Mouse (Mus musculus) naive thymus-derived CD4-positive, alpha-beta T cell, adult 2 months (primary cell): ENCODE results near the gene Shd.

ENCODE experiments used
- DNase-seq: peaks from one replicate; pipeline ENCODE4 v3.0.0-alpha.2; 2011; ENCODE audit warnings: low read depth

The Shd gene

DNA sequence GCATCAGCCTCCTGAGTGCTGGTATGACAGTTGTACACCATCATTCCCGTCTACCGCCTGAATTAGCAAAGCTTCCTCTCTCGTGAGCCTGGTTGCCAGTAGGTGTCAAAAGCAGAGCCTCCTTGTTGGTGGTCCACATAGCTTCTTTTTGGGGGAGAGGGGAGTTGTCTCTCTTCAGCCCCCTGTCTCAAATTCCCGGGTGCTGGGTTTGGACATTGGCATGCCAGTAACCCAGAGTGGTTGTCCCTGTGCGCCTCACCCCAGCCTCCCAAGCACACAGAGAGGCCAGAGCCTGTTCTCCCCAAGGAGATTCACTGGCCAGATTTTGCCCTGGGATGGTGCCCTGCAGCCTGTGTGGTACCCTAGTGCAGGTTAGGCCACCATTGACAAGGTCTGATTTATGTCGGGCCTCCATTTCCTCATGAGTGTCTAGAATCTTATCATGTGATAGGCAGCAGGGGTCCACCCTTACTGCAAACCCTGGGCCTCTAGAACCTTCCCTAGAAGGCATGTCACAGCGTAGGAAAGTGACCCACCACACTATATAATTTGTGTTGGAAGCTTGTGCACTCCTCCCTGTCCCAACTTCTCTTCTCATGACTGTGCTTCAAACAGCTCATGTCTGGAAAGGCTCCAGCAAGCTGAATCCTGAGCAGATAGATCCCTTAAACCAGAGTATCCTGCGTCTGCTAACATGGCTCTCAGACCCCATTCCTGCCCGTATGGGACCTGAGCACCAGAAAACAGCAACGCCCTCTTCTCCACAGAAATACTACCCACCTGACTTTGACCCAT lies 10.1 kb upstream of the Shd start:
- no peak for DNase-seq

DNA sequence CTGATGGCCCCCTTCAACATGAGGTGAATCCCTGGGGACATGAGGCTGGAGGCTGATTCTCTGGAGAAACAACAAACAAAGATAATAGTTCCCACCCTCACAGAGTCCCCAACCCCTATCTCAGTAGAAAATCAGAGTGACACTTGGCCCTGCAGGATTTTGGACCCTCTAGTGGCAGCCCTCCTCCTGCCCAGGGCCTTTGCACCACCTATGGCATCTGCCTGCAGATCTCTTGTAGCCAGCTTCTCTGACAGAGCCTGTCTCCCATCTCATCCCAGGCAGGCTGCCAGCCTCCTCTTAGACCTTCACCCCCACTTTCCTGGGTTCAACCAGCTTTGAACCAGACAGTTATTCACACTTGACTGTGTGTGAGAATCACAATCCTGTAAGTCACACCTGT lies 9.5 kb upstream of the Shd start:
- DNase-seq, result no peak

- DNase-seq, result no peak
These were observed 8.6 kb upstream of the Shd start for GRCm38 (mm10) chr17:55961631-55962030.

GRCm38 (mm10) chr17:55963171-55963570 lies 7.1 kb upstream of the Shd start:
- no peak for DNase-seq

GRCm38 (mm10) chr17:55964496-55964895 lies 5.8 kb upstream of the Shd start:
- DNase-seq, result no peak

DNA sequence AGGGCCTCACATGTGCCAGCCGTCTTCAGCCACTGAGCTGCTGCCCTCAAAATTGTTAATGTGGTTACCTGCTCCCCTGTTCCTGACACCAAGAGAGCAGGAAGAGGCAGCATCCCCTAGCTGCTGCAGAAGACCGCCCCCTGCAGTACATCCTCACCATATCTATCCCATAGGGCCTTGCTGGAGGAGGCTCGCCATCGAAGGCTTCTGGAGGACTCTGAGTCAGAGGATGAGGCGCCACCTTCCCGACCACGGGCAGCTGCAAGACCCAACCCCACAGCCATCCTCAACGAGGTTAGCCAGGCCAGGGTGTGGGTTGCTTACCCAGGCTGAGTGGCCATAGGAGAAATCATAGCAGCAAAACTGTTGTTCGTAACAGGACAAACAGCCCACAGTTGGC lies 5.3 kb upstream of the Shd start:
- no peak for DNase-seq

- DNase-seq, result no peak
These were observed 3.1 kb upstream of the Shd start for GRCm38 (mm10) chr17:55967186-55967585.

- no peak for DNase-seq
These were observed 2.1 kb upstream of the Shd start for GRCm38 (mm10) chr17:55968210-55968609.

GRCm38 (mm10) chr17:55969560-55969959 lies 707 bp upstream of the Shd start:
- DNase-seq, result no peak

DNA sequence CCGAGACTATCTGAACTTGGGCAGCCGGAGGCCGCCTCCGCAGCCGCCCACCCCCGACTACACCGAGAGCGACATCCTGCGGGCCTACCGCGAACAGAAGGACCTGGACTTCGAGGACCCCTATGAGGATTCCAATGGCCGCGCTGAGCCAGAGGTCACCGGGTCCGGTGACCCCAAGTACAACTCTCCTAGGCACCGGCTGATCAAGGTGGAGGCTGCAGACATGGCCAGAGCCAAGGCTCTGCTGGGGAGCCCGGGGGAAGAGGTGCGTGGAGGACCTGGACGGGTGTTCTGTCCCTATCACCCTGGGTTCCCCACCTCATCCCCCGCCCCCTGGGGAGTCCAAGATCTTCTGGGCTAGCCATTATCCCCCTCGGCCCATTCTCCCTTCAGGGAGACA lies 1.2 kb downstream of the Shd start:
- no peak for DNase-seq

GRCm38 (mm10) chr17:55976255-55976862 lies 6.1 kb downstream of the Shd start:
- peak; percentile 82 for DNase-seq

- DNase-seq, result no peak
These were observed 7.0 kb downstream of the Shd start for GRCm38 (mm10) chr17:55977301-55977700.

- DNase-seq, result no peak
These were observed 16.0 kb downstream of the Shd start, which contains the start of gene Fsd1 for GRCm38 (mm10) chr17:55986030-55986961. TSS of gene Fsd1 (plus strand) at chr17:55986509.

DNA sequence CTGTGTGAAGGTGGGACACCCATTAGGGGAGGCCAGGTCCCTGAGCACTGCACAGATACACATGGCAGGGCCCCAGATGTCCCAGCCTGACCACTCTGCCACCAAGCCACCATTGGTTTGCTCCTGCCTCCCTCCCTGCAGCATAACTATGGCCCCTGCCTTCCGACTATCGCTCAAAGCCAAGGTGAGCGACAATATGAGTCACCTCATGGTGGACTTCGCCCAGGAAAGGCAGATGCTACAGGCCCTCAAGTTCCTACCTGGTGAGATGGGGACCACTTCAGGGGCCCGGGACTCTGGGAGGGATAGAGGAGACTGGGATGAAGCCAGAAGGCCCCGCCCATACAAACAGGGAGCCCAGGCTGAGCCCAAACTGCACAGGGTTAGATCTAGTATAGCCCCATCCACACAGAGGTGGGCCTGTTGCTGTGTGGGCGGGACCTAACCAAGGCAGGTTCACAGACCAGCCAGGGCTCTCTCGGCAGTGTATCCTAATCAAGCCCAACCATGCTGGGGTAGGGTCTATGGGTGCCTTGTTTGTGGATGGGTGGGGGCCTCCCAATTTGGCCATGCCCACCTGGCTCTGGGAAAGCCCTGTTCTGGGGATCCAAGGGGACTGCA lies 20.1 kb downstream of the Shd start:
- no peak for DNase-seq

DNA sequence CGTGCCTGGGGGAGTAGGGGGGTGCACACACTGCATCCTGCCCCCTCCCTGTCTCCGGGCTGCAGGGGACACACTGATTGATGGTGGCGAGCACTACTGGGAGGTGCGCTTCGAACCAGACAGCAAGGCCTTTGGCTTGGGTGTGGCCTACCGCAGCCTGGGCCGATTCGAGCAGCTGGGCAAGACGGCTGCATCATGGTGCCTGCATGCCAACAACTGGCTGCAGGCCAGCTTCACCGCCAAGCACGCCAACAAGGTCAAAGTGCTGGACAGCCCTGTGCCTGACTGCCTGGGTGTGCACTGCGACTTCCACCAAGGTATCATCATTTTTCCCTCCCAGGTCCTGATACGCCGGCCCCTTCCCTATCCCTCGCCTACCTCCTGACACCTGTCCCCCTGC lies 25.7 kb downstream of the Shd start:
- DNase-seq, result no peak

GRCm38 (mm10) chr17:55999794-56000499 lies 29.7 kb downstream of the Shd start:
- DNase-seq, result no peak

GRCm38 (mm10) chr17:56003000-56003399 lies 32.7 kb downstream of the Shd start:
- DNase-seq, result no peak

GRCm38 (mm10) chr17:56005415-56006061 lies 35.3 kb downstream of the Shd start, which contains the start of the genes Stap2 and Mpnd:
TSS of gene Stap2 (minus strand) at chr17:56005584.
TSS of gene Mpnd (plus strand) at chr17:56005711.
- peak; percentile 96 for DNase-seq

DNA sequence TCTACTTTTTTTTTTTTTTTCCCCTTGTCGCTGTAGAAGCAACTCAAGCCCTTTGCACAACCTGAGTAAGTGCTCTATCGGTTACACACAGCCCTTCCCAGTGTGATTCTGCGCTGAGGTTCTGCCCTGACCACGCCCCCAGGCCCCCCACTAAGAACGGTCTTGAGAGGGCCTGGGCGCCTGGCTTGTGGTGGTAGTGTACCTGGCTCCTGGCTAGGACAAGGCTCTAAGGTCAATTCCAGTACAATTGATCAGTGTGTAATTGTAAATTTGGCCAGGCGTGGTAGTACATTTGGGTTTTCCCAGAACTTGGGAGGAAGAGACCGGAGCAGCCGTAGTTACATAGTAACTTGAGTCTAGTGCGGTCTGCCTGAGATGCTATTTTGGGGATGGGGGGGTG lies 36.7 kb downstream of the Shd start:
- no peak for DNase-seq

- peak; percentile 29 for DNase-seq
These were observed 37.4 kb downstream of the Shd start for GRCm38 (mm10) chr17:56007444-56008355.
